ENCODE assay signal across 20 mouse cellular contexts in the genomic region with DNA sequence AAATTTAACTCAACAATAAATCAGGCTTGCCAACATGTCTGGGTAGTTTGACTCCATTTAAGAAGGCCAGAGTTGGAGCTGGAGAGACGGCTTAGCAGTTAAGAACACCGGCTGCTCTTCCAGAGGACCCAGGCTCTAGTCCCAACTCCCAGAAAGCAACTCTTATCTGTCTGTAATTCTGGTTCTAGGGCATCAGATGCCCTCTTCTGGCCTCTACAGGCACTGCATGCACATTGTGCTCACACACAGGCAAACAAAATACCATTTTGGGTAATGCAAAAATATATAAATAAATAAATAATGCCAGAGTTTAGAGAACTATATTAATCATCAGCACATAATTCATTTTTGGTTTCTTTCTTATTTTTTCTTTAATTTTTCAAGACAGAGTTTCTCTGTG. TPM values are rescaled to one million over a fixed set of nuclear protein-coding genes. Genes with fewer than 3 reads are reported as not detected.
DNase-seq lines count a peak whose midpoint lies in the region; ATAC-seq and TF ChIP-seq lines count a peak whose summit lies in the region.
"Had no signal": no experiment of that assay in that cellular context is flagged by ENCODE, and none has a peak within 500 bp of the region (broad histone marks: within the 10 kb centered on the region; RNA-seq: fewer than 3 reads in every experiment).

No protein-coding gene starts in this region.

- no peaks in the 10 kb centered on the region for H3K9me3 ChIP-seq in liver, postnatal 0 days (ENCODE audit: low read length)
- H3K9me3 ChIP-seq in stomach, postnatal 0 days (ENCODE audit: control insufficient read depth, low read length) = no peaks in the 10 kb centered on the region
- H3K9me3 ChIP-seq: embryonic facial prominence, embryonic 13.5 days; limb, embryonic 10.5 days; liver, embryonic 13.5 days; neural tube, embryonic 12.5 days; stomach, embryonic 15.5 days had no signal

- no peak for ATAC-seq in CD4-positive, CD25-positive, alpha-beta regulatory T cell, adult 4 months
- no peak for ATAC-seq in liver, postnatal 0 days
- ATAC-seq in stomach, postnatal 0 days (ENCODE audit: low FRiP score, low TSS enrichment) = no peak
- ATAC-seq in megakaryocyte, adult 5-6 weeks (ENCODE audit: poor library complexity, severe bottlenecking) = no peak
- ATAC-seq: forebrain, embryonic 16.5 days; inflammation-experienced regulatory T-cells, adult 6 months had no signal

- TF ChIP-seq CTCF in liver, postnatal 0 days (IDR thresholded peaks at IDR 0.05; ENCODE audit: low read depth) = peak; percentile 40
- TF ChIP-seq CTCF in stomach, postnatal 0 days (IDR thresholded peaks at IDR 0.05; ENCODE audit: low read depth) = peak; percentile 34

- H3K4me3 ChIP-seq in liver, postnatal 0 days (ENCODE audit: low read depth, low read length) = no peak overlapping the region
- no peak overlapping the region for H3K4me3 ChIP-seq in stomach, postnatal 0 days (ENCODE audit: low read depth, low read length)
- H3K4me3 ChIP-seq: embryonic facial prominence, embryonic 13.5 days; left cerebral cortex, adult 2 months; limb, embryonic 10.5 days; liver, embryonic 13.5 days; neural tube, embryonic 12.5 days; stomach, embryonic 15.5 days had no signal

- no peak overlapping the region for H3K27ac ChIP-seq in liver, postnatal 0 days (ENCODE audit: low read depth)
- H3K27ac ChIP-seq in stomach, postnatal 0 days (replicated peaks) = no peak overlapping the region
- H3K27ac ChIP-seq: embryonic facial prominence, embryonic 13.5 days; left cerebral cortex, adult 2 months; limb, embryonic 10.5 days; liver, embryonic 13.5 days; neural tube, embryonic 12.5 days; stomach, embryonic 15.5 days had no signal

- 89% methylated on average over 2 of the region's 2 CpGs for WGBS in liver, postnatal 0 days (ENCODE audit: insufficient replicate concordance)
- WGBS in stomach, postnatal 0 days = 91% methylated on average over 2 of the region's 2 CpGs

- H3K27me3 ChIP-seq in liver, postnatal 0 days (ENCODE audit: insufficient read depth, low read length) = no peaks in the 10 kb centered on the region
- no peaks in the 10 kb centered on the region for H3K27me3 ChIP-seq in stomach, postnatal 0 days (ENCODE audit: control insufficient read depth, insufficient read depth, low read length)
- H3K27me3 ChIP-seq: embryonic facial prominence, embryonic 13.5 days; liver, embryonic 13.5 days; neural tube, embryonic 12.5 days; stomach, embryonic 15.5 days had no signal

- no peaks in the 10 kb centered on the region for H3K36me3 ChIP-seq in liver, postnatal 0 days (replicated peaks; ENCODE audit: insufficient read depth, low read length)
- H3K36me3 ChIP-seq in stomach, postnatal 0 days (ENCODE audit: control insufficient read depth, insufficient read depth, low read length) = no peaks in the 10 kb centered on the region
- H3K36me3 ChIP-seq: embryonic facial prominence, embryonic 13.5 days; limb, embryonic 10.5 days; liver, embryonic 13.5 days; neural tube, embryonic 12.5 days; stomach, embryonic 15.5 days had no signal

- H3K9ac ChIP-seq in liver, postnatal 0 days (replicated peaks) = no peak overlapping the region
- H3K9ac ChIP-seq in stomach, postnatal 0 days (ENCODE audit: low read length) = no peak overlapping the region
- H3K9ac ChIP-seq: embryonic facial prominence, embryonic 13.5 days; liver, embryonic 13.5 days; neural tube, embryonic 12.5 days; stomach, embryonic 15.5 days had no signal

- DNase-seq in CD4-positive, CD25-positive, alpha-beta regulatory T cell, adult 2 months (ENCODE audit: low read depth, low spot score) = peak; percentile 19
- no peak for DNase-seq in liver, postnatal 0 days
- no peak for DNase-seq in liver
- peak; percentile 19 for DNase-seq in NIH3T3 (ENCODE audit: low read depth)
- no peak for DNase-seq in stomach, postnatal 0 days (ENCODE audit: low spot score)
- no peak for DNase-seq in frontal cortex, postnatal 10 days (ENCODE audit: low spot score in 2 of 2)
- DNase-seq: heart, adult 11 months; liver, embryonic 13.5 days; lung, postnatal 14 days; spleen, adult 18-20 months; thymus, postnatal 14 days had no signal

- H3K4me1 ChIP-seq in liver, postnatal 0 days (ENCODE audit: insufficient read depth) = no peaks in the 10 kb centered on the region
- H3K4me1 ChIP-seq in stomach, postnatal 0 days (replicated peaks; ENCODE audit: control insufficient read depth, insufficient read depth) = no peaks in the 10 kb centered on the region
- H3K4me1 ChIP-seq: embryonic facial prominence, embryonic 13.5 days; limb, embryonic 10.5 days; liver, embryonic 13.5 days; stomach, embryonic 15.5 days had no signal

- no peak overlapping the region for H3K4me2 ChIP-seq in liver, postnatal 0 days (ENCODE audit: low read depth, low read length)
- no peak overlapping the region for H3K4me2 ChIP-seq in stomach, postnatal 0 days (replicated peaks; ENCODE audit: low read depth)
- H3K4me2 ChIP-seq: embryonic facial prominence, embryonic 13.5 days; liver, embryonic 13.5 days; neural tube, embryonic 12.5 days; stomach, embryonic 15.5 days had no signal

- no peak for TF ChIP-seq EP300 in liver, postnatal 0 days (IDR thresholded peaks at IDR 0.05; ENCODE audit: low read depth)
- TF ChIP-seq EP300 in stomach, postnatal 0 days (optimal IDR thresholded peaks at IDR 0.05) = no peak

RNA-seq across cellular contexts. Expression of a gene that starts 15.2 kb away (rescaled TPM):
- under 1 TPM; 0.73 to 0.97 TPM for polyA plus RNA-seq in CD4-positive, CD25-positive, alpha-beta regulatory T cell, adult 4 months (2017; shearing (Covaris generic))
- polyA plus RNA-seq in liver, postnatal 0 days (2015; fragmentation: Nextera tagmentation; extraction: Ambion mirVana) = 3.0 and 3.2 TPM in 2 replicates
- polyA plus RNA-seq in stomach, postnatal 0 days (2015; fragmentation: Nextera tagmentation; extraction: Ambion mirVana) = 17.3 and 17.6 TPM in 2 replicates
- 84.1 and 95.3 TPM in 2 replicates for total RNA-seq in megakaryocyte, adult 5-6 weeks (2015)
- 93.8 and 102 TPM in 2 replicates for total RNA-seq in megakaryocyte, adult 5-6 weeks (2017)

RNA-seq across cellular contexts. Expression of a gene that starts 29.3 kb away (rescaled TPM):
- 10 to 100 TPM; 12.0 to 12.9 TPM for polyA plus RNA-seq in CD4-positive, CD25-positive, alpha-beta regulatory T cell, adult 4 months (2017; shearing (Covaris generic))
- polyA plus RNA-seq in liver, postnatal 0 days (2015; fragmentation: Nextera tagmentation; extraction: Ambion mirVana) = 25.8 and 28.0 TPM in 2 replicates
- 52.1 and 52.3 TPM in 2 replicates for polyA plus RNA-seq in stomach, postnatal 0 days (2015; fragmentation: Nextera tagmentation; extraction: Ambion mirVana)
- 20.9 and 21.0 TPM in 2 replicates for total RNA-seq in megakaryocyte, adult 5-6 weeks (2015)
- 20.1 and 22.5 TPM in 2 replicates for total RNA-seq in megakaryocyte, adult 5-6 weeks (2017)

Comparison
In these comparisons a context has a peak if more than half of its experiments do, and no peak if none do; other contexts are left out.
1. DNase-seq: peak in CD4-positive, CD25-positive, alpha-beta regulatory T cell, adult 2 months (single experiment) and NIH3T3 (single experiment); none in liver, postnatal 0 days (single experiment), liver (single experiment), stomach, postnatal 0 days (single experiment) and frontal cortex, postnatal 10 days (0 of 2).